ENCODE assay signal across 11 mouse cellular contexts in the genomic region with DNA sequence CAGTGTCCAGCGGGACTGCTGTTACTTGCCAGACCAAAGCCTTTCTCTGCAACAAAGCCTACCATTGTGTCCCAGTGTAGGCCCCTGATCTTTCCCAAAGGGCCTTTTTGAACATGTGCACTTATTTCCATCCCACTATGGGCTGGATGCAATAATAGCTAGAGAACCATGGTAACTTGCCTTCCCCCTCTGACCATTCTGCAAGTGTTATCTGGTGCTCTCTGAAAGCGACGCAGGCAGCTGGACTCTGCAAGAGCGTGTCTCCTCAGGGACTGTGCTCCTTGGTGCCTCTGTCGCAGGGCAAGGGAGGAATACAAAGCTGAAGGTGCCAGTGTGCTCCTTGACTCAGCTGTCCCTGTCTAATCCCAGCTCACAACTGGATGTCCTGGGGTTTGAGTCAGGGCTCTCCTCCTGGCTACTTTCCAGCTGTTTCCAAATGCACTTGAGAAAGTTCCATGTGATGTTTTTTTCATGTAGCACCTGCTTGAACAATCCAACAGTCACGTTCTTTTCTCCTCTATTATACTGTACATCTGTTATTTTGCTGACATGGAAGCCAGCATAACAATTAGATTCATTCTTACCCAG.
DNase-seq lines count a peak whose midpoint lies in the region; ATAC-seq lines count a peak whose summit lies in the region.
"Had no signal": no experiment of that assay in that cellular context is flagged by ENCODE, and none has a peak within 500 bp of the region (broad histone marks: within the 10 kb centered on the region; RNA-seq: fewer than 3 reads in every experiment).

No protein-coding gene starts in this region.

- no peak overlapping the region for H3K4me3 ChIP-seq in heart, embryonic 13.5 days
- H3K4me3 ChIP-seq in embryonic facial prominence, embryonic 10.5 days: no peak overlapping the region
- no peak overlapping the region for H3K4me3 ChIP-seq in hindbrain, embryonic 12.5 days
- no peak overlapping the region for H3K4me3 ChIP-seq in midbrain, embryonic 15.5 days
- H3K4me3 ChIP-seq: erythroblast, embryonic 14.5 days; liver, embryonic 13.5 days had no signal

- H3K9ac ChIP-seq in heart, embryonic 13.5 days: no peak overlapping the region
- no peak overlapping the region for H3K9ac ChIP-seq in hindbrain, embryonic 12.5 days
- no peak overlapping the region for H3K9ac ChIP-seq in midbrain, embryonic 15.5 days
- H3K9ac ChIP-seq: liver, embryonic 13.5 days had no signal

- H3K36me3 ChIP-seq in heart, embryonic 13.5 days: no peaks in the 10 kb centered on the region
- H3K36me3 ChIP-seq in embryonic facial prominence, embryonic 10.5 days (replicated peaks): no peaks in the 10 kb centered on the region
- H3K36me3 ChIP-seq in hindbrain, embryonic 12.5 days: no peaks in the 10 kb centered on the region
- H3K36me3 ChIP-seq in midbrain, embryonic 15.5 days (replicated peaks): no peaks in the 10 kb centered on the region
- H3K36me3 ChIP-seq: liver, embryonic 13.5 days had no signal

- H3K27ac ChIP-seq in heart, embryonic 13.5 days (replicated peaks): peak overlapping the region; percentile 56; the same call in 1 of the 2 replicates
- H3K27ac ChIP-seq in embryonic facial prominence, embryonic 10.5 days (replicated peaks): peak overlapping the region; percentile 63
- peak overlapping the region; percentile 66 for H3K27ac ChIP-seq in hindbrain, embryonic 12.5 days
- H3K27ac ChIP-seq in midbrain, embryonic 15.5 days: peak overlapping the region; percentile 52
- H3K27ac ChIP-seq: liver, embryonic 13.5 days had no signal

- no peak for ATAC-seq in heart, embryonic 13.5 days (ENCODE audit: extremely low read depth, insufficient number of reproducible peaks, low FRiP score, low TSS enrichment)
- peak; percentile 77 for ATAC-seq in hindbrain, embryonic 12.5 days (ENCODE audit: low FRiP score)
- ATAC-seq in midbrain, embryonic 15.5 days (replicated peaks): peak; percentile 75
- ATAC-seq in CD4-positive, CD25-positive, alpha-beta regulatory T cell, adult 4 months: no peak

- no peaks in the 10 kb centered on the region for H3K9me3 ChIP-seq in heart, embryonic 13.5 days
- no peaks in the 10 kb centered on the region for H3K9me3 ChIP-seq in embryonic facial prominence, embryonic 10.5 days
- H3K9me3 ChIP-seq in hindbrain, embryonic 12.5 days (replicated peaks): no peaks in the 10 kb centered on the region
- no peaks in the 10 kb centered on the region for H3K9me3 ChIP-seq in midbrain, embryonic 15.5 days
- H3K9me3 ChIP-seq: liver, embryonic 13.5 days had no signal

- no peak for DNase-seq in heart, postnatal 4 days
- no peak for DNase-seq in embryonic facial prominence, embryonic 10.5 days (ENCODE audit: low spot score)
- no peak for DNase-seq in left cerebral cortex, adult 11 months (ENCODE audit: low spot score)
- DNase-seq in ovary, postnatal 14 days (ENCODE audit: low spot score): no peak
- DNase-seq: kidney, adult 18-20 months; liver, embryonic 13.5 days had no signal

- H3K4me1 ChIP-seq in heart, embryonic 13.5 days: peaks cover 20% of the 10 kb centered on the region
- H3K4me1 ChIP-seq in embryonic facial prominence, embryonic 10.5 days: peaks cover 21% of the 10 kb centered on the region
- H3K4me1 ChIP-seq in hindbrain, embryonic 12.5 days: peaks cover 14% of the 10 kb centered on the region
- peaks cover 8% of the 10 kb centered on the region for H3K4me1 ChIP-seq in midbrain, embryonic 15.5 days
- H3K4me1 ChIP-seq: liver, embryonic 13.5 days had no signal

- WGBS in heart, embryonic 13.5 days: 38% methylated on average over 6 of the region's 6 CpGs
- 65% methylated on average over 6 of the region's 6 CpGs for WGBS in embryonic facial prominence, embryonic 10.5 days
- WGBS in hindbrain, embryonic 12.5 days: 27% methylated on average over 6 of the region's 6 CpGs
- WGBS in midbrain, embryonic 15.5 days: 22% methylated on average over 6 of the region's 6 CpGs

- no peak overlapping the region for H3K4me2 ChIP-seq in heart, embryonic 13.5 days
- H3K4me2 ChIP-seq in hindbrain, embryonic 12.5 days (replicated peaks): no peak overlapping the region
- H3K4me2 ChIP-seq in midbrain, embryonic 15.5 days: no peak overlapping the region
- H3K4me2 ChIP-seq: liver, embryonic 13.5 days had no signal

- H3K27me3 ChIP-seq in heart, embryonic 13.5 days (replicated peaks): no peaks in the 10 kb centered on the region; the same call in 1 of the 2 replicates
- no peaks in the 10 kb centered on the region for H3K27me3 ChIP-seq in embryonic facial prominence, embryonic 10.5 days (replicated peaks; ENCODE audit: low read depth, poor library complexity, severe bottlenecking)
- no peaks in the 10 kb centered on the region for H3K27me3 ChIP-seq in hindbrain, embryonic 12.5 days
- H3K27me3 ChIP-seq in midbrain, embryonic 15.5 days (replicated peaks): no peaks in the 10 kb centered on the region
- H3K27me3 ChIP-seq: liver, embryonic 13.5 days had no signal

Comparison
In these comparisons a context has a peak if more than half of its experiments do, and no peak if none do; other contexts are left out.
1. ATAC-seq: peak in hindbrain, embryonic 12.5 days (single experiment) and midbrain, embryonic 15.5 days (single experiment); none in heart, embryonic 13.5 days (single experiment) and CD4-positive, CD25-positive, alpha-beta regulatory T cell, adult 4 months (single experiment).
2. Peak in every context shown above with its lines, with median percentiles within 50 percentile points of each other: H3K27ac ChIP-seq.